In the genomic region with DNA sequence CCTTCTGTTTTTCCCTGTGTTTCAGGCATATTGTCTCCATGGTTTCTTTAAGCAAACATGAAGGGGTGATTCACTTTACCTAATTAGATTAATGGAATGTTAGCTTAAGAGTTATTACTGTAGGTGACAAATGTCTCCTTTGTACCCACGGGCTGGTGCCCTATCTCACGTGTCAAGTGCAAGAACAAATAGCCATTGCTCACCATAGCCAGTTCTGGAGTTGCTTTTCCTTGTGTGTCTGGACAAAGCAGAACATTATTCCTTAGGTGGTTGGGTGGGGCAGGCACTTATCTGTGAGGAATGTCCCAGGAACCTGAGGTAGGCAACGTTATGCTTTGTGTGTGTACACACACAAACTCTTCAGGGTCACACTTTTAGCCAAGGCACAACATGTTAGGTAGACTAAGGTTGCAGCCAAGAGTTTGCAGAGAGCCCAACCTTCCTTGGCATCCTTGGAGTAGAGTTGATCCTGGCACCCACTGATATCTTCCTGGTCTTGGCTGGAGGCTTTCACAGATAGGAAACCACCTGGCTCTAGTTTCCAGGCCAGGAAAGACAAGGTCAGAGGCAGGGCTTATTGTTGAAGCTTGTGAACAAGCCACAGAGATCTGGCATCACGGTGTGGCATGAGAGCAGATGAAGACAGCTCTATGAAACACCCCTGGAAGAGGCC, we compare ENCODE assay signal across 15 mouse cellular contexts. TPM values are rescaled to one million over a fixed set of nuclear protein-coding genes. Genes with fewer than 3 reads are reported as not detected.
DNase-seq lines count a peak whose midpoint lies in the region; ATAC-seq and TF ChIP-seq lines count a peak whose summit lies in the region.
"Had no signal": no experiment of that assay in that cellular context is flagged by ENCODE, and none has a peak within 500 bp of the region (broad histone marks: within the 10 kb centered on the region; RNA-seq: fewer than 3 reads in every experiment).

No protein-coding gene starts in this region.

- WGBS in liver, postnatal 0 days (ENCODE audit: insufficient replicate concordance): 40% methylated on average over 4 of the region's 4 CpGs
- 46% methylated on average over 4 of the region's 4 CpGs for WGBS in liver, embryonic 12.5 days (ENCODE audit: insufficient replicate concordance)
- 45% methylated on average over 4 of the region's 4 CpGs for WGBS in intestine, embryonic 14.5 days
- WGBS in small intestine, adult 2 months: 18% methylated on average over 4 of the region's 4 CpGs

- H3K27me3 ChIP-seq in liver, postnatal 0 days (ENCODE audit: insufficient read depth, low read length): peaks cover 30% of the 10 kb centered on the region
- H3K27me3 ChIP-seq in liver, embryonic 12.5 days (replicated peaks): peaks cover 35% of the 10 kb centered on the region
- H3K27me3 ChIP-seq in intestine, embryonic 14.5 days (replicated peaks; ENCODE audit: control insufficient read depth, insufficient read depth, low read length): peaks cover 6% of the 10 kb centered on the region; the same call in 1 of the 2 replicates
- peaks cover 7% of the 10 kb centered on the region for H3K27me3 ChIP-seq in small intestine, adult 2 months (ENCODE audit: control insufficient read depth, insufficient read depth, low read length)

- no peak for ATAC-seq in liver, postnatal 0 days
- ATAC-seq in liver, embryonic 12.5 days: no peak
- ATAC-seq in intestine, embryonic 14.5 days (replicated peaks; ENCODE audit: low FRiP score, low TSS enrichment, low read depth): no peak
- ATAC-seq: forebrain, embryonic 14.5 days had no signal

- no peak for TF ChIP-seq CTCF in liver, postnatal 0 days (IDR thresholded peaks at IDR 0.05; ENCODE audit: low read depth)
- no peak for TF ChIP-seq CTCF in small intestine, adult 2 months (IDR thresholded peaks at IDR 0.05; ENCODE audit: extremely low read depth, insufficient read length, insufficient replicate concordance, low read depth, low read length)

- no peak overlapping the region for H3K9ac ChIP-seq in liver, postnatal 0 days (replicated peaks)
- H3K9ac ChIP-seq in liver, embryonic 12.5 days: no peak overlapping the region
- no peak overlapping the region for H3K9ac ChIP-seq in intestine, embryonic 14.5 days (ENCODE audit: low read length)
- H3K9ac ChIP-seq: heart, embryonic 15.5 days had no signal

- no peaks in the 10 kb centered on the region for H3K36me3 ChIP-seq in liver, postnatal 0 days (replicated peaks; ENCODE audit: insufficient read depth, low read length)
- peaks cover 7% of the 10 kb centered on the region; the same call in 1 of the 2 replicates for H3K36me3 ChIP-seq in liver, embryonic 12.5 days
- peaks cover 5% of the 10 kb centered on the region; the same call in 1 of the 2 replicates for H3K36me3 ChIP-seq in intestine, embryonic 14.5 days (ENCODE audit: control insufficient read depth, insufficient read depth, low read length)
- no peaks in the 10 kb centered on the region; the same call in 1 of the 2 replicates for H3K36me3 ChIP-seq in small intestine, adult 2 months (ENCODE audit: control insufficient read depth, insufficient read depth, low read length)

- H3K4me2 ChIP-seq in liver, postnatal 0 days (ENCODE audit: low read depth, low read length): no peak overlapping the region
- H3K4me2 ChIP-seq in liver, embryonic 12.5 days: no peak overlapping the region
- no peak overlapping the region for H3K4me2 ChIP-seq in intestine, embryonic 14.5 days (ENCODE audit: low read length)
- H3K4me2 ChIP-seq: heart, embryonic 15.5 days had no signal

- H3K4me1 ChIP-seq in liver, postnatal 0 days (ENCODE audit: insufficient read depth): peaks cover 10% of the 10 kb centered on the region
- peaks cover 18% of the 10 kb centered on the region for H3K4me1 ChIP-seq in liver, embryonic 12.5 days
- H3K4me1 ChIP-seq in intestine, embryonic 14.5 days (replicated peaks; ENCODE audit: control insufficient read depth, insufficient read depth, low read length): 0 out of 2 replicates have a peak, but pooled peaks cover 2% of the 10 kb centered on the region
- peaks cover 6% of the 10 kb centered on the region for H3K4me1 ChIP-seq in small intestine, adult 2 months (ENCODE audit: control insufficient read depth, insufficient read depth, insufficient read length, low read length)

- TF ChIP-seq EP300 in liver, postnatal 0 days (IDR thresholded peaks at IDR 0.05; ENCODE audit: low read depth): no peak

- H3K4me3 ChIP-seq in liver, postnatal 0 days (ENCODE audit: low read depth, low read length): no peak overlapping the region
- no peak overlapping the region for H3K4me3 ChIP-seq in liver, embryonic 12.5 days
- no peak overlapping the region for H3K4me3 ChIP-seq in intestine, embryonic 14.5 days (ENCODE audit: low read depth, low read length)
- H3K4me3 ChIP-seq in small intestine, adult 2 months (ENCODE audit: low read depth, low read length): no peak overlapping the region
- H3K4me3 ChIP-seq: heart, embryonic 15.5 days; myocyte had no signal

- H3K9me3 ChIP-seq in liver, postnatal 0 days (ENCODE audit: low read length): no peaks in the 10 kb centered on the region
- H3K9me3 ChIP-seq in liver, embryonic 12.5 days (replicated peaks): no peaks in the 10 kb centered on the region
- no peaks in the 10 kb centered on the region for H3K9me3 ChIP-seq in intestine, embryonic 14.5 days (ENCODE audit: control insufficient read depth, low read length)
- H3K9me3 ChIP-seq: heart, embryonic 15.5 days had no signal

- no peak for TF ChIP-seq POLR2A in small intestine, adult 2 months (IDR thresholded peaks at IDR 0.05; ENCODE audit: low read depth, low read length)

- DNase-seq in liver, postnatal 0 days: peak; percentile 10
- peak; percentile 45 for DNase-seq in brain, adult 2 months (ENCODE audit: low read depth, low spot score)
- no peak for DNase-seq in intestine, embryonic 14.5 days (ENCODE audit: low spot score)
- DNase-seq in adrenal gland, postnatal 10 days: no peak
- DNase-seq in kidney, adult 18-20 months: no peak
- DNase-seq: adrenal gland, adult 8-10 months; kidney, postnatal 36 days; thymus, adult 18-20 months had no signal

- no peak overlapping the region for H3K27ac ChIP-seq in liver, postnatal 0 days (ENCODE audit: low read depth)
- no peak overlapping the region for H3K27ac ChIP-seq in liver, embryonic 12.5 days
- H3K27ac ChIP-seq in intestine, embryonic 14.5 days (ENCODE audit: low read depth): peak overlapping the region; percentile 27; the same call in 1 of the 2 replicates
- peak overlapping the region; percentile 27 for H3K27ac ChIP-seq in small intestine, adult 2 months (ENCODE audit: insufficient read depth, low read depth, low read length)
- H3K27ac ChIP-seq: heart, embryonic 15.5 days had no signal

RNA-seq across cellular contexts. Expression of a gene that starts 3.5 kb away (rescaled TPM):
- 0.19 and 0.21 TPM in 2 replicates for polyA plus RNA-seq in liver, postnatal 0 days (2015; fragmentation: Nextera tagmentation; extraction: Ambion mirVana)
- 0.18 and 0.20 TPM in 2 replicates for polyA plus RNA-seq in liver, embryonic 12.5 days (2016; fragmentation: Nextera tagmentation; extraction: Ambion mirVana)
- 1.5 and 2.5 TPM in 2 replicates for polyA plus RNA-seq in intestine, embryonic 14.5 days (2014; fragmentation: Nextera tagmentation; extraction: Ambion mirVana)
- polyA plus RNA-seq in small intestine, adult 2 months (2012; rRNA removed): 6.8 TPM in 2 replicates
- total RNA-seq in adrenal gland, postnatal 10 days (2021): 1 to 10 TPM; 2.2 to 2.3 TPM
- total RNA-seq: liver, adult 2 months had no signal
- polyA plus RNA-seq: inflammation-experienced regulatory T-cells, adult 6 months had no signal

Comparison
In these comparisons a context has a peak if more than half of its experiments do, and no peak if none do; other contexts are left out.
1. DNase-seq: peak in liver, postnatal 0 days (single experiment) and brain, adult 2 months (single experiment); none in intestine, embryonic 14.5 days (single experiment), adrenal gland, postnatal 10 days (single experiment) and kidney, adult 18-20 months (single experiment).
2. H3K27ac ChIP-seq: peak in intestine, embryonic 14.5 days (single experiment) and small intestine, adult 2 months (single experiment); none in liver, postnatal 0 days (single experiment) and liver, embryonic 12.5 days (single experiment).